Mouse (Mus musculus) MEL (cell line): ENCODE results near the gene Etfa.

ENCODE experiments used
- GABPA ChIP-seq: IDR thresholded peaks from 2 replicates; pipeline ENCODE4 v1.6.1; 2012; ENCODE audit warnings: low read depth, mild to moderate bottlenecking, inconsistent platforms, low read length, improper control_type of control experiment, moderate library complexity
- HCFC1 ChIP-seq: IDR thresholded peaks from 2 replicates; pipeline ENCODE4 v1.6.1; 2012; ENCODE audit warnings: low read depth, mild to moderate bottlenecking, inconsistent platforms, low read length, improper control_type of control experiment, moderate library complexity
- POLR2A ChIP-seq, 2 experiments: IDR thresholded peaks; 2 replicates each; pipeline ENCODE4 v1.6.1; 2011 to 2012; ENCODE audit warnings: low read length in 2 of 2, mild to moderate bottlenecking in 2 of 2, control low read depth in 1 of 2, improper control_type of control experiment in 1 of 2, low read depth in 1 of 2, moderate library complexity in 1 of 2; ENCODE audit not compliant: control insufficient read depth in 1 of 2, insufficient read depth in 1 of 2, poor library complexity in 1 of 2

DNA sequence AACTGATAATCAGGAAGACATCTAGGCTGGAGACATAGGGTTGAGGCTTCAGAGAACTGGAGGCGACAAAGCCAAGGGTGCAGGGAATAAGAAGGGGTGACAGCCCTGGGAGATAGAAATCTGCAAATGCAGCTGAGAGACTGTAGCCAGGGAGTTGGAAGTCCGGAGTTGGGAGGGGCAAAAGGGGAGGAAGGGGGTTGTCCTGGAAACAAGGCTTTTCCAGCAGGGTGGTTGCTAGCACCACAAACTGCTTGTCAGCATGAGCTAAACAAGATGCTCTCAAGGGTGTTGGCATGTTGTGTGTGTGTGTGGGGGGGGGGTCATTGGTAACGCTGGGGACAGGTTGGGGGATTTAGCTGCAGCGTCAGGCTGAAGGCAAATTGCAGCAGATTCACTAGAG, 103.2 kb downstream of the Etfa start:
- TF ChIP-seq GABPA (no peak), POLR2A (IDR thresholded peaks at IDR 0.05; ENCODE audit: control insufficient read depth in 1 of 2, insufficient read depth in 1 of 2, low read depth in 1 of 2, low read length in 2 of 2, poor library complexity in 1 of 2) (no peak), HCFC1 (no peak)
